Mouse (Mus musculus) brain, embryonic 14.5 days (tissue): ENCODE results near the gene Crp.

Experiments used
- CTCF ChIP-seq: fragments of 200-500 bp; IDR thresholded peaks from 2 replicates; pipeline ENCODE4 v1.5.1; 2012; ENCODE audit warnings: inconsistent platforms, mild to moderate bottlenecking, moderate library complexity, borderline replicate concordance; ENCODE audit not compliant: insufficient read depth, insufficient read length; ENCODE audit errors: extremely low read depth
- POLR2A ChIP-seq: fragments of 200-500 bp; IDR thresholded peaks from 2 replicates; pipeline ENCODE4 v1.6.1; 2012; ENCODE audit warnings: mild to moderate bottlenecking, inconsistent platforms, borderline replicate concordance; ENCODE audit not compliant: poor library complexity, insufficient read depth, insufficient read length, severe bottlenecking; ENCODE audit errors: extremely low read depth

DNA sequence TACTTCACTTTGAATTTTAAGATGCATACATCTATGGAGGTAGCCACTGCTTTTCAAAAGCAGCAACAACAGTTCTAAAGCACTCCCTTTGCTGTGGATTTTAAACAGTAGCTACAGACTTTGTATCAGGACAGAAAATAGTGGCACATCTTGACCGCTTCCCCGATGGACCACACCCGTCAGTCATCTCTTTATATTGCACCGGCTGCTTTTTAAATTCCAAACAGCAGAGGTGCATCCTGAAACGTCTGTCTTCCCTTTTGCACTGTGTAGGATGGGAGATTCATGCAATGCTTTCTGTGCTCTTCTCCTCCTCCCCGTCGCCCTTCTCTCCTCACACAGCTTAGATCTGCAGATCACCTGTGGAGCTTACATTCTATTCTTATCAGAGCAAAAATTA, 57.3 kb downstream of the Crp start:
- TF ChIP-seq CTCF, result no peak
- TF ChIP-seq POLR2A, result no peak
